Mouse (Mus musculus) spleen, postnatal 36 days (tissue): ENCODE measurements at regions not wholly inside any gene's neighbourhood (a gene's known extent, or its start where the extent isn't known, plus 50 kb on each side); places are given as distances from the start of the nearest gene placed in this dataset.
A peak's percentile ranks its signal among the peaks of the same experiment; 100 is the strongest.

ENCODE experiments used
- DNase-seq, 2 experiments: peaks; one replicate each; pipeline ENCODE4 v3.0.0; 2022; ENCODE audit warnings: low spot score in 2 of 2, mixed read lengths in 1 of 2

DNA sequence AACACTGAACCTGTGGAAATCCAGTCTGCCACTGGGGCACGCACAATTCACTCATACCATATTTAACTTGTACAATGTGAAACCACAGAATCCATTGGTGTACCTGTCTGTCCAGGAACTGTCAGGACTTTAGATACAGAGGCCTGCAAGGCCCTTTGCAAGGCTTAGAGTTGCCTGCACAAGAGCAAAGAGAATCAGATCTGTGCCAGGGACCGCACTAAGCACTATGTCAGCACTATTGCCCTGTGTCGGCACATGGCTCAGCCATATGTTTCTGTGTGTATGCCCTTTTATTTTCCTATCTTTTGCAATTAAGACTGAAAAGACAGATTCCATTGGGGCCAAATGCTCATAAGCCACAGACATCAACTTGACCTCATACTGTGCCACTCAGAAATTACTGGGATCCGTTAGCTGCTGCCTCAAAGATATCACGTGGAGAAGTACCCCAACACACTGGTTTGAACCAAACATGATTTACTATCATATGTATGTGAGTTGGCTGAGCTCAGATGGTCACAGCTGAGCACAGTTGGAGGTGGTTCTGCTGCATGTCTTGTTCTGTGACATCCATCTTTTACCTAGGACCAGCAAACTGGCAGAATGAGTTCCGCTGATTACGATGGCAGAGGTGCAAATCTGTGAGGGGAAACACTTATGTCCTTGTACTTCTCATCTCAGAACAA, 181.7 kb upstream of the Prkcq start:
- no peak for DNase-seq

GRCm38 (mm10) chr2:10998798-10999197, 173.1 kb upstream of the Prkcq start:
- DNase-seq, result no peak

DNA sequence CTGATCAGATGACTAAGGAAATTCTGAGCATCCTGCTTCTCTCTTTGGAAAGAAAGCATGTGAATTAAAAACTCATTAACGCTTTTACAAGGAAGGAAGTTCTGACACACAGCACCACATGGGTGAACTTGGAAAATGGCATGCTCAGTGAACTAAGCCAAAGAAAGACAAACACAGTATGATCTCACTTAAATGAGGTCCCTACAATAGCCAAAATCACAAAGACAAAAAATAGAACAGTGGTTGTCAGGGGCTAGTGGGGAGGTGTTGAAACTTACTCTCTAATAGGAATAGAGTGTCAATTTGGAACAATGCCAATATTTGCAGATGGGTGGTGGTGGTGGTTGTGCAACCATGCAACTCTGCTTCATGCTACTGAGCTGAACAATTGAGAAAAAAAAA, 172.7 kb upstream of the Prkcq start:
- no peak for DNase-seq

DNA sequence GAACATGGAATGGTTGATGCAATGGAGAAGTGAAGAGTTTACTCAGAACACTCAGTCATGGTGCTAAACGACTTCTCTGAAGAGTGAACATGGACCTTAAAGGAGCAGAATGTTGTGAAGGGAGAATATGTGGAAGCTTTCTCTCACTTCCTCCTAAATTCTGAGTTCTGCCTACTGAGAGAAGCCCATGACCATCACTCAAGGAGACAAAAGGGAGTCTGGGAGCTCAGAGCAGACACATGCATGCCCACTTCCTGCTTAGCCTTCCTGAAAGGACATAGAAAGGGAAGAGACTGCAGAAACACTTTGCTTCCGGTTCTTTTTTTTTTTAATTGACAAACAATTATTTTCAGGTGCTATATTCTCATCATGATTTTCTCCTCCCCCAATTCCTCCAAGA, 166.1 kb upstream of the Prkcq start:
- DNase-seq, result no peak

GRCm38 (mm10) chr2:11011041-11011962, 160.6 kb upstream of the Prkcq start:
- no peak for DNase-seq

DNA sequence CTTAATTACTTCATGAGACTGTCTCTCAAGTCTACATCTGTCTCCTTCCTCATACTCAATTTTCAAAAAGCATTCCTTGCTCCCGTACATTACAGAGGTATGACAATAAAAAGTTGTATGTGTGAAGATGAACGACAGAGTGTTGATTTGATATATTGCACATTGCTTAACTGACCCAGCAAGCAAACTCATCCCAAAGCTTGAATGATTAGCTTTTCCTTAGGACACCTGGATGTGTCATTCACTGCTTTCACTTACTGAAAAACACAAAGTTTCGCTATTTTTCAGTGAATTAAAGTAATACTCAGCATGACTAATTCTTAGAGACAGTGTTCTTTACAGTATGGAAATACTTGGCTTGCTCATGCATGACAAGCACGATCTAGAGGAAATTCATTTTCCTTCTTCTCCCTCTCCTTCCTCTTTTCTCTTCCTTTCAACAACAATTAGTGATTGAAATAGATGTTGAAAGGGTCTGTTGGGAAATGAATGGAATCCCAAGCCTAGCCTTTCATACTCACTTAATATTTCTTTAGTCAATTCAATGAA, 159.5 kb upstream of the Prkcq start:
- no peak for DNase-seq

GRCm38 (mm10) chr2:11013154-11013553, 158.8 kb upstream of the Prkcq start:
- no peak for DNase-seq

DNA sequence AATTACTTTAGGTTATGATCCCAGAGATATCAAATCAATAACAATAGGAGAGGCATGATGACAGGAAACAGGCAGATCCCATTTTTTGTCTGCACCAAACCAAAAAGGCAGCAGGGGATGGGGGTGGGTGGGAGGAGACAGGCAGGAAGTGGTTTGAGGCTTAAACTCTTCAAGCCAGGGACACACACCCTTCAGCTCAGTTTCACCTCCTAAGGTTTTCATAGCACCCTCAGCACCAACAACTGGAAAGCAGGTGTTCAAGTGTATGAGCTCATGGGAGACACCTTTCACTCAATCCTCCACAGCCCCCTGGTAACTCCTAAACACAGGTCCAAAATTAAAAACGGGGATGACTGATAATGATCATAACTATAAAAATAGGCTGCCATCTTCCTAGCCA, 155.5 kb upstream of the Prkcq start:
- DNase-seq, result peak; percentile 1 to 9

GRCm38 (mm10) chr2:11032891-11033290, 139.0 kb upstream of the Prkcq start:
- DNase-seq, result no peak

DNA sequence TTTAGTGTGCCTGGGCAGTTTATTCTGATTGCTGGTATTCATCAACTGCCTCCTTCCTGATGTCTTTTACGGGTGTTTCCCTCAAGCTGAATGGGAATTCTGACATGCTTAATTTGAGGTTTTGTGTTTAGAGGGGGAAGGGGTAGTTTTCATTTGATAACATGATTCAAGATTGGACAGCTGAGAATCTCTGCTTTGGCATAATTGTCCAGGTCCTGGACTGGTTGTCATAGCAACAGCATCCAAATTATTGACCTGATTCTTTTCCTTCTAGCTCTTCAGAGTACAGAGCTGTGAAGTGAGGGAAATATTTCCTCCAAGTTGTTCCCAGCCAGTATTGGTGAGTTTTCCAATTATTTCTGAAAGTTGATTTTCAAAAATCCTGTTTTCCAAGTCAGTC, 137.7 kb upstream of the Prkcq start:
- DNase-seq, result no peak

DNA sequence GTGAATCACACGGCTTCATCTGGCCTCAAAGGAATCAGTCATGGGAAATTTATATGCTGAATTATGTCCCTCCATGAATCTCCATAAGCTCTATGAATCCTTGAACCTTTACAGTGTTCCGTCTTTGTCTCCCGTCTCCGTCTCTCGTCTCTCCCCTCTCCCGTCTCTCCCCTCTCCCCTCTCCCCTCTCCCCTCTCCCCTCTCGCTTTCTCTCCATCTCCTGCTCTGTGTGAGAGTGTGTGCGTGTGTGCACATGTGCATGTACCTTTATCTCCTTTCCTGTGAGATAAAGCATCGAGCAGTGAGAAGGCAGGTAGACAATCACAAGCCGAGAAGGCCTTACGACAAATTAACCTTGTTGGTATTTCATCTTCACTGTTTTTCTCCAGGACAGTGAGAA, 134.6 kb upstream of the Prkcq start:
- DNase-seq, result no peak

DNA sequence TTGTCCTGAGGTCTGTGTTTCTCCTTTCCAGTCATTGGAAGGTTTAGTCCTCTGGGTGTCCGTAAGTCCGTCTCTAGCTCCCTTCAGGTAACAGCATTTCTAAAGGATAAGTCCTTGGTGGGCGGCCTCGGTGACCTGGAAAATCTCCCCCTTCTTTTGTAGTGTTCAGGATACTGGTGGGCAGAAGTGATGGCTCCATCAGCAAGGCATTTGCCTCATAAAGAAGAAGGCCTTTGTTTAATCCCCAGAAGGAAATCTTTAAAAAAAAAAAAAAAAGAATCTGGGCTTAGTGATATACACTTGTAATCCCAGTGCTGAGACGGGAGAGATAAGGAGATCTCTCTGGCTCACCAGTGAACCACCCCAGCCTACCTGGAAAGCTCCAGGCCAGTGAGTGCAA, 133.5 kb upstream of the Prkcq start:
- DNase-seq, result no peak

DNA sequence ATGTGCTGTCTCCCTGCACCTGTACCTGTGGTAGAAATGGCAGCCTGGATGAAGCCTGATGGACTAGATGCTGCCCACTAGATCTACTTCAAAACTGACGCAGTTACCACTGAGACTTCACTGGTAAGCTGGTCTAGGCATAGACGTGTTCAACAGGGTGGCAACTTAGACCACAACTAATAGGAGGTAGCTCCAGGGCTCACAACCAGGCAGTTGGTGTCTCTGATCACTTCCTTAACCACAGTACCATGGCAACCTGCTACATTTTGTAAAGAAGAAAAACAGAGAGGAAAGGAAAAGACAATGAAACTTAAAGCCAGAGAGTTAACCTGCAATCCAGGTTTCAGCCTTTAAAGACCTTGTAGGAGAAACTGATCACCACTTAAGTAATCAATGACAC, 131.9 kb upstream of the Prkcq start:
- DNase-seq, result no peak

DNA sequence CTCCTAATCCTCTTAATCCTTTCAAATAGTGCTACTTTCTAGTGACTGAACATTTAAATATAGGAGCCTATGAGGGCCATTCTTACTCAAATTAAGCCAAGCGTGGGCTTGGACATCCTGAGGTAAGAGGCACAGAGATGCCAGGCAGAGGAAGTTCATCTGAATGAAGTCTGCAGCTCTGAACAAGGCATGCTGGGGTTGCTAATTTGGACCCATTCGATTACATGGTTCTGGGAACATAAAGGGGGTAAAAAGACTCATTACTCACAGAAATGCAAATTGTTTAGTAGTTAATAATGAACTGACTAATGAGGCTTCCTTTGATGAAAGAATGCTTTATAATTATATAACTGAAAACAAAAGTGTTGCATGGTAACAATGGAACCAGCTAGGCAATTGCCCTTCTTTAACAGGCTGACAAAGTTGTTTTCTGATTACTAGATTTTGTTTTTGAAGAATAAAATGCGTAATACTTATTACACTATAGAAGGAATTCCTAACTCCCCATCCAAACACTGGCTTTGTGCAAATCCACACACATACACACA, 127.1 kb upstream of the Prkcq start:
- no peak for DNase-seq

DNA sequence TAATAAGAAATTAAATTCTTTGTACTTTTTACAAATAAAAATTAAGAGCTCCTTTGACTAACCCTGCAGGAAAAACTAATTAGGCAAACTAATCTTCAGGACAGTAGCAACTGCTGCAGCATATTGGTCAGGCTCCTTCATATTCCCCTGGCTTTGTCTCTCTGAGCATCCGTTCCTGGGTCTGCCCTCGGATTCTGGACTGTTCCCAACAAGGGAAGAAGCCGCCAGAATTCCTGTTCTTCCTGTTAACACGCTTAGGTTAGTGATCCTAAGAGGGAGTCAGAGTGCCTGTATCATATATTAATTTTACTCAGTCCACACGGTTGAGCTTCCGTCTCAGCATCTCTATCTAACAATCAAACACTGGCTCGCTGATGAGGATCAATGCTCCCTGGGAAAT, 120.3 kb upstream of the Prkcq start:
- no peak for DNase-seq

DNA sequence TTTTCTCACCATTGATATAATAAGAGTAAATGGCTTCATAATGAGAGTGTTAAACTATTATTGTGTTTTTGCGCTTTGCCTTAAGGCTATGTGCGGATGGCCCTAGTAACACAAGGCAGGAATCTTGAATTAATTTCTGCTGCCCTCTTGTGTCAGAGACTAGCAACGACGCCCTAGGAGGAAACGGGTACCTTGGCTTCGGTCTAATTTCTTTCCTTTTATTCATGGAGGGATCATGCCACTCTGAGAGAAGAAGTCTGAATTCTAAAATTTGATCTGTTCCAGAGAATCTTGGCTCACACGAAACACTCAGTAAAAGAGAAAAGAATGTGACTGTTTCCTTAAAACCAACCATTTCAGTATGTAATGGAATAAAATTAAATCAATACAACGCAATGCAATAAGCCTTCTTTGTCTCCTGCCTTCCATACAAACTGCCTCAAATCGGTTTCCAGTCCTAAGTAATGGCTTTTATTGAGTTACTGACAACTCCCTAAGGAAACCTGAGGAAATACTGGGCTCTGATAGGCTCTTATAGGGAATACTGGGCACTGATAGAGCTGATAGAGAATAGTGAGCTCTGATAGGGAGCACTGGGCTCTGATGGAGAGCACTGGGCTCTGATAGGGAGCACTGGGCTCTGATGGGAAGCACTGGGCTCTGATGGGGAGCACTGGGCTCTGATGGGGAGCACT, 112.0 kb upstream of the Prkcq start:
- peak in 1 of 2 experiments; percentile 2 for DNase-seq

DNA sequence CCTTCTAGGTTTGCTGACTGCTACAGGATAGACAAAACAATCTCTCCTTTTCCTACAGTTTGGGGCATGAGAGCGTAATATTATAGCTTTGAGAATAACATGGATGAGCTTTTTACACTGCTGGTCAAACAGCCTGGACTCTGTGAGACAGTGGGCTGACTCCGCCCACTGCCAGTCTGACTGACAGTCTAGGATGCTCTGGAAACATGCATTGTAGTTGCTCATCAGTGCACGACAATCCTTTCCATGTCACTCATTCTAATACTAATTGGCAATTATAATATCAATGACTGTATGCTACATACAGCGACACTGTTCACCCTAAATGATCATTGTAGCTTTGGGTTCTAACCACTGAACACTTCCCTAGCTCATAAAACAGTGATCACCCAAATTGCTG, 104.5 kb upstream of the Prkcq start:
- DNase-seq, result no peak

DNA sequence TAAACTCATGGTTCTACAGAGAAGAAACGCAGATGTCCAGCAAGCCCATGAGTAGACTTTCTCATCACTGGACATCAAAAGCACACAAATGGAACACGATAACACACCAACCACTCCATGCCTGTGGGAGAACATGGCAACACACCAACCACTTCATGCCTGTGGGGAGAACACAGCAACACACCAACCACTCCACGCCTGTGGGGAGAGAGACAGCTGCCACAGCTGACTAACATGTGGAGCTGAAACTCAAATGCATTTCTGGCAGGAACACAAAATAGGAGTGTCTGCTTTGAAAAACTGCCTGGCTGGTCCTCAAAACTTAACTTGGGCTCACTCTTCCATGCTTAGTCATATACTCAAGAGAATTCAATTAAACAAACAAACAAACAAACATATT, 88.4 kb upstream of the Prkcq start:
- no peak for DNase-seq

GRCm38 (mm10) chr2:11086996-11087395, 84.9 kb upstream of the Prkcq start:
- DNase-seq, result peak in 1 of 2 experiments; percentile 2

DNA sequence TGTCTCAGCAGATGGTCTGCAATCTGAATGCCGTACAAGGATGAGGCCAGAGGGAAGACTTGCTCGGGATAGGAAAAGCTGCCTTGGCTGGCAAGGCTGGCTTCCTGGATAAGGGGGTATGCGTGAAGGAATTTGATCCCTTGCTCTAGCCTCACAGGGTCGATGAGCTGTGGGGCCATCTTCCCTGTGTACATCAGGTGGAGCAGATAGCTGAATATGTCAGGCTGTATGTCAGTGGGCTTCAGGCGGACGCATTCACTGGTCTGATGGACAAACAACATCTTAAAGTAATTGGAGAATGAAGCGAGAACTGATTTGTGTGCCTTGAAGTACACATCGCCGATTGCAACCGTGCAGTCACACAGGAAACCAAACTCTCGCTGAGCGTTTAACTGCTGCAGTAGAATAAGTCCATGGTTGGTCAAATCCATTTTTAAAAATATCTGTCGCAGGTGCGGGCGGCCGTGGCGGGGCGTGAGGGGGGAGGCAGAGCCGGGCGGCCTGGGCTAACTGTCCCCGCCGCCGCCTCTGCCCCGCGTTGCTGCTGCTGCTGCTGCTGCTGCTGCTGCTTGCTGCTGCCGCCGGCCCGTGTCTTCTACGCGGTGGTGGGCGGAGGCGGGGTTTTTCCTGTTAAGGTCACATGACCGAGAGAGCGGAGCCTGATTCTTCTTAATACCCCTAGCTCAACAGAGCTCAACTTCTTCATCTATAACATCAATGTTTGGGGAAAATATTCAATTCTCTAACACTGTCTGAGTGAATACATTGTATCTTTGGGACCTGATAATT, 71.9 kb upstream of the Prkcq start:
- peak; percentile 7 to 35 for DNase-seq

GRCm38 (mm10) chr2:11113191-11113590, 58.7 kb upstream of the Prkcq start:
- DNase-seq, result peak; percentile 30 to 55
